Mouse (Mus musculus): ENCODE measurements at regions not wholly inside any gene's neighbourhood (a gene's known extent, or its start where the extent isn't known, plus 50 kb on each side); places are given as distances from the start of the nearest gene placed in this dataset.
"Not testable (repeated sequence)": the region's sequence is repeated elsewhere in the genome, so short reads cannot be mapped to it uniquely, and the experiment has no call there.

DNA sequence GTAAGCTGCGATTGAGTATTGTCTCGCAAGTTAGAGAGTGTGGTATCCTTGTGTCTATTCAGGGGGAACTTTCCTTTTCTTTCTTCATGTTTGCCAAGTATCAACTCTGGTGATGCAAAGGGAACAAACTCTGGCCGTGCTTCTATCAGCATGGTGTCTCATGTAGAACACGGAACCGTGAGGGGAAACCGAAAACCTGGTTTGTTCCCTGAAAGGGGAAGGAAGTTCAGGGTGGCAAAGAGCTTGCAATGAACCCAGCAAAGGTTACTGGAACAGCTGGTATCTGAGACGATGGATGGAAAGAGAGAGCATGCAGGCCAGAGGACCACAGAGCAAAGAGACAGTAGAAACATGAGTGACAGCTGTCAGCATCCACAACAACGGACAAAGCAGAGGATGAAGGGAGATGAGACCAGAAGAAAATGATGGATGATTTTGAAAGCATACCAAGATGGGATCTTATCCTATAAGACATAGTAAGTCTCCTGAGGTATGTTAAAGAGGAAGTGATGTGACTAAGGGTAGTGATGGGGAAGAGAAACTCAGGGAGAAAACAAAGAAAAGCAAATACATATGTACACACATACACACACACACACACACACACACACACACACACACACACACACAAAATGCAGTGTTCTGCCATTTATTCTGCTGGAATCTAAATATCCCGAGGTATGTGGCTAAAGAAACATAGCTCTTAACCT lies 199.8 kb upstream of the Peli2 start:
- DNase-seq (ENCODE audit: low read depth) = no peak

DNA sequence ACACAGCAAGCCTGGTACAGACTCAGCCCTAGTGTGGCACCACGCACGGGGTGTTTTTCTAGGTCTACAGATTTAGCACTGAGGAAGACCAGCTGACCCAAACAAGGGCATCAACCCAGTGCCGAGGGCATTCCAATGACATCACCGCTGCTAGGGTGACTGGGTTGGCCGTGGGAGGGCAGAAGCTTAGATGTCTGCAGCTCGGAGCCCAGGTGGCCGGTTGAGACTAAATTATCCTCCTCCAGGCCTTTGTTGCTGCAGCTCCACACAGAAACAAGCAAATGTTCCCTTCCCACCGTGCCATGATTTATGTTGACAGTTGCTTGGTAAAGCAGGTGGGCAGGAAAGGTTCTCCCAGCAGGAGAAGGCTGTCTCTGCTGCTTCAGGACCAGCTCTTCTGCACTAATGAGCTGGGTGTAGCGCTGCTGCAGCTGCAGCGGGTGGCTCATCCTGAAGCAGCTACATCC lies 198.8 kb upstream of the Peli2 start:
- DNase-seq (ENCODE audit: low read depth) = no peak

DNA sequence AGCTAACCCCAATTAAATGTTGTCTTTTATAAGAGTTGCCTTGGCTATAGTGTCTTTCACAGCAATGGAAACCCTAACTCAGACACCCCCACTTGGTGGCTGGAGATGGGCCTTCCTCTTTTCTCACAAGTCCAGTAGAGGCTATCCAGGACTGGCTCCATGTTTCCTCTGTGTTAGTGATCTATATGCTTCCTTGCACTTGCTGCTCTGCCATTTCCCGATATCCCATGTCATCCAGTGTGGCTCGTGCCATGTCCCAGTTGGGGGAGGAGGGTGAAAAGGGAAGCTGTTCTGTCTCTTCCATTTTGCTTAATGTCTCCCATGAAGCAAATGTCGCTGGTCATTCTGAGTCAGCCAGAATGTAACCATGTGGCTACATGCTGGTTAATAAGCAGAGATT lies 194.2 kb upstream of the Peli2 start:
- no peak for DNase-seq (ENCODE audit: low read depth)

DNA sequence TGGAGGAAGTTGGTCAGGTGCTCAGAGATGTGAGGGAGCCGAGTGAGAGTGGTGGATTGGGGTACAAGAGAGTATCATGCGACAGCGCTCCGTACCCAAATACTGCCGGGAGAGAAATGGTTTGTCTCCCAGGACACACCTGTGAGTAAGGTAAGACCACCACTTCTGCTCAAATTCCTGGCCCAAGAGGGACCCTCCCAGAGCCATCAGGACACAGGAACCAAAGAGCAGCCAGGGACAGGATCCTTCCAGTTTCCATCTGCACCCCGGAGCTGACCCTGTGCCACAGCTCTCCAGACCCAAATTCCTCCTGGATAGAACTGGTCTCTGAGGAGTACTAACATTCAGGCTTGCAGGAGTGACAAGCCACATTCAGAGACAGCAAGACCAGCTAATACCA lies 185.2 kb upstream of the Peli2 start:
- no peak for DNase-seq (ENCODE audit: low read depth)

DNA sequence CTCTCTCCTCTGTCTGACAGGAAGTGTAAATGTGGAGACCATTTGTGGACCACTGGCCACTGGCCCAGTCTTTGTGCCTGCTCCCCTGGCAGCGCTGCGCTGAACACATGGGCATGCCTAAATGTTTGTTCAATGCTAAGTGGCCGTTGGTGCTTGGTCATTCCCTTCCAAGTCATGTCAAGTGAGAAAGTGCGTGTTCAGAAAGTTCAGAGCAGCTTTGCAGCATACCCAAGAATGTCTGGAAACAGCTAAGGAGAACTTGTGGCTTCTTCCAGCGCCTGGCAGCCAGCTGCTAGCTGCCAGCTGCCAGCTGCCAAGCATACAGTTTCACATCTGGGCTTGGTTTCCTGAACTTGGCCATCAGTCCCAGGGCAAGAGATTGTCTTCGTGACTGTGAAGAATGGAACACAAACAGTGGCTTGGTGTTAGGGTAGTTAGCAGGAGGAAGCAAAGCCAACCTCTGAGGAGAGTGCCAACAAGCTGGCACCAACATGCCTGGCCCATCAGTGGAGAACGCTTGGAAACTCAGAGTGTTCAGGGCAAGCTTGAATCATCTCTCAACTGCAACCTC lies 183.5 kb upstream of the Peli2 start:
- DNase-seq (ENCODE audit: low read depth) = no peak

DNA sequence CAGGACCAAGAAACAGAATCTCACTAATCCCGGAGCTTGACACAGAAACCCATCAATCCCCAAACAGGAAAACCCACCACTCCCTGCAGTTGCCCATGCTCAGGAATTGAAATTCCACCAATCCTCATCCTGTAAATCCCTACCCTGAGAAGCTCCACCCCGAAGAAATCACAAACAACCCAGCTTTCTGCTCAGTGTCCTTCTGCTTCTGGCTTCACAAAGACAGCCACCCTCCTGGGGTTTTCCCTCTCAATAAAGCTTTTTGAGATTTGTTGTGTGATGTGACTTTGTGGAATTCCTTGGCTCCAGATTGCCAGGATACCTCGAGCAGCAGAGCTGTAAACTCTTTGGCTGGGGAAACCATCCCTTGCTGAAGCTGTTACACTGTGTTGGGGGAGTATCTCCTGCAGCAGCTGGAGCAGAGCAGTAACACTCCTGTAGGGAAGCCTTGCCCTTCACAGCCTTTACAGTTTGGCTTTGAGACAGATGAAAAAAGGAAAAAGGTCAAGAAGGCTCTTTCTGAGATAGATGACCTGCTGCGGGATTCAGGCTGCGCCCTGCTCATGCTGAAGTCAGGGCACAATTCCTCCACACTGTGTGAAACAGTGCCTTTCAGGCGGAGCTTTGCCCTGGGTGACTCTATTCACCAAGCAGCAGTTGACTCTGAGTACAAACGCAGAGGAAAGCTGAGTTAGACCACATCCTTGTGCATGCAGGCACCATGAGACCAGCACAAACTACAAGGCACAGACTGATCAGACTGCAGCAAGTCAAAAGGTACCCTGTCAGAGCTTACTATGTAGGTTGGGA lies 180.6 kb upstream of the Peli2 start:
- no peak for DNase-seq (ENCODE audit: low read depth)

DNA sequence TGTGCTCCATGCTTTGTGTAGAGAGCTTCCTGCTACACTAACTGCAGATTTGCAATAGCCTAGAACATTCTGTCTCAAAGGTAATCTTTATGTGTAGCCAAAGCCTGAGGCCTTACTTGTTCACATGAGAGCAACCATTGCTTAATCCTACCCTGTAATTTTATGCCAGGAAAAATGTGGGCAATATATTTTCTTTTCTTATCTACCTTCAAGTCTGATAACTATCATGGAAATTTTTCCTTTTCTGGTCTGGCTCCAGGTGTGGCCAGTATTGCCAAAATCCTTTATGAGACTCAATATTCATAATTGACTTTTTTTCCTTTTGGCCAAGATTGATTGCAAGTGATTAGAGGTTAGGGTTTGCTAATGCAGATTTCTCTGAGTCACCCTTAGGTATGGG lies 178.0 kb upstream of the Peli2 start:
- DNase-seq (ENCODE audit: low read depth) = no peak

DNA sequence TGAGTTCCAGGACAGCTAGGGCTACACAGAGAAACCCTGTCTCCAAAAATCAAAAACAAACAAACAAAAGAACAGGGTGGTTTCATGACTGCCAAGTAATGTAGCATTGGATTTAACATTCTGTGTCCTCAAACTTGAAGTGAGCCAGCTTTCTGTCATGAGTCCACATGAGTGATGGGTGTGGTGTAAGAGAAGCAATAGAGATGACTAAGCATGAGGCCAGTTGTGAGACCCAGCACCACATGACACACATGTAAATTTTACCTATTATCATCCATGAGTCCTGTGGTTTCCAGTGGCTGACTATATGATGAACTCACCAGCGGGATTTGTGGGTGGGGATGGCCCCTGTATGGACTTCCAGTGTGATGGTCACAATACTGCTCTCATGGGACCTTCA lies 176.0 kb upstream of the Peli2 start:
- DNase-seq (ENCODE audit: low read depth) = no peak

DNA sequence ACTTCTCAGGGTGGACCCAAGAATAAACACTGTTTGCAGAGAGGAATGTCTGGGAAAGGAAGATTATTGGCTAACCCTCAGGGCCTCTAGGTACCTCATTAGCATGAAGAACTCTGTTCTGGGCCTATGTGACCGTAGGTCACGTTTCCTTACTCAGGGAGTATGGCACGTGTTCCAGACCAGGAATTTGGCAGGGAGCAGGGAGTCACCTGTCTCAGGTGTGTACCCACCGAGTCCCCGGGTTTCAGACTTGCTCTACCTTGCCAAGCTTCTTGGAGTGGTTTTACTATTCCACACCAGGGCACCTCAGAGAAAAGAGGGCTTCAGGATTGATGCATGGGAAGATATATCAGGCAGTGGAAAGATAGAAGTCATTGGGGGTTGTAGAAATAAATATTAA lies 169.6 kb upstream of the Peli2 start:
- DNase-seq (ENCODE audit: low read depth) = no peak

DNA sequence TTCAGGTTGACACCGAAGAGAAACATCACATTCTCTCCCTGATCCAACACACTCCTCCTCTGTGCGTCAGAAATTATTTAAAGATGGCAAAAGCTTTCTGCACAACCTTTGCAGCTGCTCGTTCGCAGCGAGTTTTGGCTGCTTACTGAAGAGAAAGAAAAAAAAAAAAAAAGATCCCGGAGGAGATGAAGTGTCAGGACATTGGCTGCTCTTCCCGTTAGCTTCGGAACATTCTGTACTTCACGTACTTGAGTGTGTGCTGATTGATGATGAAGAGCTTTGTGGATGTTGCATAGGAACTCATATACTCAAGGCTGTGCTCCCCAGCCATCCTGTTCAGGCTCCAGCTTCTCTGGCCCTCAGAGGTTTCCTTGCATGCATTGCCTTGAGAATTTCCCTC lies 162.5 kb upstream of the Peli2 start:
- no peak for DNase-seq (ENCODE audit: low read depth)

DNA sequence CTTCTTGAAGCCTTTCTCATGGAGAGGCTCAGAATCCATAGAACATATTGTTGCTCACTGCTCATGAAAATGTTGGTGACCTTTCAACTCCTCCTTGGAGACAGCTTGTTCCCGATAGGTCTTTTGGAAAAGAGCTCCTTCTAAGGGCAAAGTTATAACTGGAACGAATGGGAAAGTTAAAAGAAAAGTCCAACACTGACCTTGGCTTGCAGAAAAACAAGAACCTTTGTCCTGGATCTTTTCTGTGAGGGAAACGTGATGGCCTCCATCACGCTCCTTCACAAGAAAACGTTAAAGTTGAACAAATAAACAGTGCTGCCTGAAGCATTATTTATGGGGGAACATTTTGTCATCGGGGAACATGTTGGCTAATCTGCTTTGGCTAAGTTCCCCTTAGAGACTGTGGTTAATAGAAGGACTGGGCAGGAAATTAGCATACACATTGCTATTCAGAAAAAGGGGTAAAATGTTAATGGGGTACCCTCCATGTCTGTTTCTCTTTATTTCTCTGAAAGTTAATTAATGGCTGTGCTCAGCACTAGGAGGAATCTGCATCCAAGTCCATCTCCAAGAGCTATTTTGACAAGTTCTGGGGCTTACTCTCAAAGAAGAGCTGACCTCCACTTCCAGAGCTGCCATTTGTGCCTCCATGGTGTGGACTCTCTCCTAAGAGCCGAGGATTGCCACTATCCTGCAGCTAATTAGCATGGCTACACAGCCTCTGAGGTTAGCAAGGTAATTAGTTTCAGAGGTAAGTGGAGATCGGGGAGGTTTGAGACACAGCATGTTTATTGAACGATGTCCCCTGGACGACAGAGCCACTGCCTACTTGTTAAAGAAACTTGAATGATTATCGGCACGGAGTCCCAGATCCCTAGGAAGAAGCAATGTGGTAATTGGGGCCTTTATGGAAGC lies 161.0 kb upstream of the Peli2 start:
- DNase-seq (ENCODE audit: low read depth) = no peak

DNA sequence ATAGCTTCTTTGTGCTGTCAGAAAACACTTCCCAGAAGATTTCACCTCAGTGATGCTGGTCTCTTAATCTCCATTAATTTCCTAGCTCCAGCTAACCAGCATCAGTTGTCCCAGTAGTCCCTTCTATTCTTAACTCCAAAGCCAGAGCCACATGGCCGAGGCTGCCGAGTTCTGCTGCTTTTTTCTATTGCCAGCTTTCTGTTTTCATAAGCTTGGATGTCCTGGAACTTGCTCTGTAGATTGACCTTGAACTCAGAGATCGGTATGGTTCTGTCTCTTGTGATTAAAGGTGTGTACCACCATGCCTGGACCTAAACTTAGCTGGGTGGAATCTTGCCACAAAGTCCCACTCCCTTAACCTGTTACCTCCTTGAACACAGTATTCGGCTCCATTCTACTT lies 155.8 kb upstream of the Peli2 start:
- DNase-seq (ENCODE audit: low read depth) = not testable (repeated sequence)

DNA sequence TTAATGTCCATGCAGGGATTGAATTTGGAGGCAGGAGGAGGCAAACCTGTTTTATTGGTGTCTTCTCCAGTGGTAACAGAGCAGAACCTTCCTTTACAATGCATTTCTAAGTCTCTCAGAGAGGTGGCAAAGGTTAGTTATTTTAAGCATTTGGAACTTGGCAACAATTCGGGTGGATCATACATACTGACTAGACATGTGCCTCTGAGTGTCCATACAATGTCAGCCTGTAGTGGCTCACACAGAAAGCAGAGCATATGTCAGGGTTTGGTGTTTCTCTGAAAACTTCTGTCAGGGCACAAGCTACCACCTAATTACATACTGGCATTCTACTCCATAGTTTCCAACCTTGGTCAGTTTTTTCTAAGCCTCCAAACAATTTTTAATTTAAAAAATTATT lies 150.8 kb upstream of the Peli2 start:
- no peak for DNase-seq (ENCODE audit: low read depth)

DNA sequence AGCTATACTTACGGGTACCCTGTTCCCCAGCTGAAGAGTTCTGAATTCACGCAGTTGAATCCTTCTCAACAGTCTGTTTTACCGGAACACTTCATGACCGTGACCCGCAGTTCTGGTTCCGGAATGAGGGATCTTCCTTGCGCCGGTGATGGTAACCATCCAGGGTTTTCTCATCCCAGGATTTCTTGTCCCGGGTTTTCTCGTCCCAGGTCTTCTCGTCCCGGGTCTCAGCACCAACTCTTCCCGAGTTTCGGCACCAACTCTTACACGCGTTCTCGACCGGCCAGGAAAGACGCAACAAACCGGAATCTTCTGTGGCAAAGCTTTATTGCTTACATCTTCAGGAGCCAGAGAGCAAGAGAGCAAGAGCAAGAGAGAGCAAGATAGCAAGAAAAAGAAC lies 147.5 kb upstream of the Peli2 start:
- not testable (repeated sequence) for DNase-seq (ENCODE audit: low read depth)

DNA sequence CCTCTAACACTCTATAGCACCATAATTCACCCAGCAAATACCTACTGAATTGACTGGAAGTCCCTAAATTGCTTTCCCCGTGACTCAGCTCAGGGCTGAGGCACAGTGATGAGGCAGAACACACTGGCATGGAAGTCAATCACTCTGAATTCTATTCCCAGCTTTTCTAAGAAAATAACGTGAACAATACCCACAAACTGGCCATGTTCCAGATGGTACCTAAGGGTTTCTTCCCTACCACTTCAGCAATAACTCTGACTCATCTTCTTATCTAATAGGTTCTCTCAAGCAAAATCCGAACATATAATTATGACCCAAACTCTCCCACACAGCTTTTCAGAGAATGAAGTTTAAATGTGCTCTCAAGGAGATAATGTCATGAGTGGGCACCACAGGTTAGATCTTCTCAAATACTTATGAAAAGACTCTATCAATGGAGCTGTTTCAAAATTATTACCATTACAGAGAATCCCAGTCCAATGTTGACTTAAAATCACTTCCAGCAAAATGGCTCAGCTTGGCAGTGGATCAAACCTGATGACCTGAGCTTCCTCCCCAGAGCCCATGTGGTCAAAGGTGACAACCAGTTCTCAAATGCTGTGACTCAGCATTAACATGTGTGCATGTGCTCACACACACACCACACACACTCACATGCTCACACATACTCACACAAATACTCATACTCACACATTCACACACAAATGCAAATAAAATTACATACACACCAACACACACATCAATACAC lies 137.5 kb upstream of the Peli2 start:
- no peak for DNase-seq (ENCODE audit: low read depth)

DNA sequence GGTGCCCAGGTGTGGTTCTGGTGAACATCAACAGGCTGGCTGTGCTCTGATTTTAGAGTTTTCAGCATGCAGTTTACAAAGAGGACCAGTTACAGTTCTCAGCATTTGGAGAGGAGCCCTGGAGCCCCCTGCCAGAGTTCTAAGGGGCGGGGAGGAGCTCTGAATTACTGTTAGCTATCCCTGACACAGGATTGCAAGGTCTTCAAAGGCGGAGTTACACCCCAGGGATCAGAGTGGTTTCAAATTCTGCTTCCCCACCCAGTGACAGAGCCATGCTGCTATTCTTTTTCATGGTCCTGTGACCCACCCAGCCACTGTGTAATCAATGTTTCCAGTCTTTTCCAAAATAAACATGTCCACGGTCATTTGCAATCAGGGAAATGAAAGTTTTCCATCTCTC lies 134.1 kb upstream of the Peli2 start:
- DNase-seq (ENCODE audit: low read depth) = no peak

DNA sequence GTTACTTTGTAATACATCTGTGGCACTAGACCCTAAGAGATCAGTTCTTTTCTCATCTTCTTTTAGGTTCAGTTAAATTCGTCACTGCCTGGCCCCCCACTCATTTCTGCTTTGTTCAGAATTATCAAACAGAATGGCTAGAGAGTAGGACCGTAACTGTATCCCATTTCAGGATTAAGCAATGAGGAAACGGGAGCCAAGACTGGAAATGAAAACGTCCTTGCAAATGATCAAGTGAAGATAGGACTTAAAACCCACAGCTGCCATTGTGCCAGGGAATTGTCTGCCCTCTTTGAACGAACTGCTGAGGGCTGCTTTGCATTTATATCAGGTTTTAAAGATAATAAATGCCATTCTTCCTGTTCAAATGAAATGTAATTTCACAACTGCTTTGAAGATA lies 133.7 kb upstream of the Peli2 start:
- DNase-seq (ENCODE audit: low read depth) = no peak

DNA sequence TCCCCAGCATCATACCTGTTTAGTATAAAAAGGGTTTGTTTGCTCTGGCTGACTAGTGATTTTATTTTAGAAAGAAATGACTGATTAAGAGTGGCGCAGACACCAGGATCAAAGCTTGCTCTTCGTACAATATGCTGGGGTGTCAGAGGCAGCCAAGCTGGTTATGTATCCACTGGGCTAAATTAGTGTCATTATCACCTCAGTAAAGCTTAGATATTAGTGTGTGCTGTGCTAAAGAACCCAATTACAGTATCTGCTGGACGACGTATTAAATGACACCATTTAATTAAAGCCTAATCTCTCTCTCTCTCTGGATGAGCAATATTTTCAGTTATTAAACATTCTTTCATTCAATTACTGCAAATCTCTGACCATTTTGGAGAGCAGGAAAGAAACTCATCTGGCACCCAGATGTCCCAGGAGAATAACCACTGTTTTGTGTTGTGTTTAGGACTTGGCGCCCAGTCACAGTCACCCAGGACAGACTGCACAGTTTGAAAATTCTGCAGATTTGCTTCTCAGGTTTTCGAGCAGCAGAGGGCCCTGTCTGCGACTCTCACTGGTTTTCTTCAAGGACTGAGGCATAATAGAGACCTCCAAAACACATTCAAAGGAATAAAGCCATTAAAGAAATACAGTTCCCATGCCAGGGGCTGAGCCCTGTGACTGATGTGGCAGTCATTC lies 133.1 kb upstream of the Peli2 start:
- no peak for DNase-seq (ENCODE audit: low read depth)

DNA sequence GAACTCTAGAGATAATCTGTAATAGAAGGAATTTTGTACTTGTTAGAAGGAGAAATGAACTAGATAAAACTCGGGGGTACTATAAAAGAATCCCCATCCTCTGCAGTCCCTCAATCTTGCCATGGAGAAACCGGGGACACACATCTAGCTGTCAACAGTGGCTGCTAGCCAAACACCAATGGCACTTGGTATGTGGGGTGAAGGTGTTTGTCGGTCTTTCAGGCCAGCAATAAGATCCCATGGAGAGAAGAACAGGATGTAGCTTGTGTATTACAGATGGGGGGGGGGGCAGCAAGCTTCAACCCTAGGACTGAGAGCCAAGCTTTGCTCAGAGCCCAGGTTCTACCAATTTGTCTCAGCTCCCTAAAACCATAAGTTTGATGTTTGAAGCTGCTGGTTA lies 132.5 kb upstream of the Peli2 start:
- DNase-seq (ENCODE audit: low read depth) = no peak

DNA sequence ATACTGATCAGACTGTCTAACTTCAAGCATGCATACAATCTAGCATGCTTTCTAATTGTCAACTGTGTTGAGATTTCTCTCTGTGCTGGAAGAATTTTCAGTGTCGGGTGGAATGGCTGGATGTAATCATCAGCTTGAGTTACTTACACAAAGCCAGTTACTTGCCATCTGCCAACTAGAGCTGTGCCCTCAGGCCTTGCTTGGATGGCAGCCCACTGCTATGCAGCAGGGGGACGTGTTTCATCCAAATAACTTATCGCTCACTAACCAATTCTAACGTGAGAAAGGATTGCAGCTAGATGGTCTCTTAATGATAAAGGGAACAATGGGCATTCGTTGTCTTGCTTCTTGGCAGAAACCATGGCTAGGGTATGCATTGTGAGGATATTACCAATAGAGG lies 131.3 kb upstream of the Peli2 start:
- no peak for DNase-seq (ENCODE audit: low read depth)

DNA sequence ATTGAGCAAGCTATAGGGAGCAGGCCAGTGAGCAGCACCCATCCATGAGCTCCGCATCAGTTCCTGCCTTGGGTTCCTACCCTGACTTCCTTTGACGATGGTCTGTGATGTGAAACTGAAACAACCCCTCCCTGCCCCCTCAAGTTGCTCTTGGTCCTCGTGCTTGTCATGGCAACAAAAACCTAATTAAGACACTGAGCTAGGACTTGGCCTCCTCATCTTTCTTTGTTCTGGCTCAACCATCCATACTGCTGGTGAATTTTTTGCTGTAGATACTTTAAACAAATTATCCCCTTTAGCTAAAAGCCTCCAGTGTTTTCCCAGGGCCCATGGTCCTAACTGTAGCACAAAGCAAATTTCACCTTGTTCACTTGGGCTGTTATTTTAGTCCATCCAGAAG lies 129.9 kb upstream of the Peli2 start:
- no peak for DNase-seq (ENCODE audit: low read depth)
